Mouse (Mus musculus) heart, adult 2 months (tissue): Measurements from ENCODE around the gene Abca7. TPM values are rescaled to one million over a fixed set of nuclear protein-coding genes. Genes with fewer than 3 reads are reported as not detected.

Experiments used
- DNase-seq, 2 experiments: peaks; one replicate each; pipeline ENCODE4 v3.0.0; 2021
- H3K27ac ChIP-seq: fragments of 200-600 bp; 2 replicates; pipeline ENCODE4 v1.8.1; 2022
- H3K27me3 ChIP-seq: fragments of 200-500 bp; 2 replicates; pipeline ENCODE4 v1.6.1; 2012; ENCODE audit warnings: mild to moderate bottlenecking, low read length, inconsistent platforms, mixed read lengths; ENCODE audit not compliant: control insufficient read depth, insufficient read depth
- H3K36me3 ChIP-seq: fragments of 200-500 bp; 2 replicates; pipeline ENCODE4 v1.6.1; 2012; ENCODE audit warnings: low read length, inconsistent platforms; ENCODE audit not compliant: control insufficient read depth, insufficient read depth
- H3K4me1 ChIP-seq: fragments of 200-500 bp; 2 replicates; pipeline ENCODE4 v1.6.1; 2011; ENCODE audit warnings: low read length; ENCODE audit not compliant: control insufficient read depth, insufficient read depth
- H3K4me3 ChIP-seq: fragments of 200-600 bp; 2 replicates; pipeline ENCODE4 v1.8.1; 2022
- H3K79me2 ChIP-seq: fragments of 200-500 bp; replicated peaks from 2 replicates; pipeline ENCODE4 v1.6.1; 2012; ENCODE audit warnings: mild to moderate bottlenecking, inconsistent platforms, low read length, moderate library complexity, mixed read lengths; ENCODE audit not compliant: control insufficient read depth, insufficient read depth
- H3K9ac ChIP-seq: fragments of 200-500 bp; 2 replicates; pipeline ENCODE4 v1.6.1; 2012; ENCODE audit warnings: low read depth, mild to moderate bottlenecking, control low read depth, inconsistent platforms, low read length, mixed read lengths
- CTCF ChIP-seq: fragments of 200-600 bp; IDR thresholded peaks from 2 replicates; pipeline ENCODE4 v1.8.1; 2022; ENCODE audit warnings: antibody characterized with exemption, mild to moderate bottlenecking, moderate library complexity
- EP300 ChIP-seq: fragments of 200-500 bp; IDR thresholded peaks from 2 replicates; pipeline ENCODE4 v1.6.1; 2011; ENCODE audit warnings: low read depth, low read length, control low read depth; ENCODE audit not compliant: insufficient read depth
- POLR2A ChIP-seq: fragments of 200-500 bp; IDR thresholded peaks from 2 replicates; pipeline ENCODE4 v1.6.1; 2011; ENCODE audit warnings: mild to moderate bottlenecking, low read depth, low read length, control low read depth; ENCODE audit not compliant: insufficient read depth
- WGBS: fragments of 180-500 bp; shearing (Covaris S2); methylation state at CpG from one replicate; pipeline ENCODE4 v1.1.7; 2018; 5-methylcytosine and 5-hydroxymethylcytosine counted together
- intact Hi-C: fragments of 180-260 bp; cut with DNase I; formaldehyde crosslinking; loops from one replicate; pipeline ENCODE4 v1.15.1; 2025
- polyA plus RNA-seq: library from polyadenylated mRNA; depleted of rRNA; stranded (reverse); fragments of >200 nt; gene quantifications from 2 replicates; pipeline ENCODE4 v1.2.3, GENCODE M21; 2012
- total RNA-seq, 2 experiments: library from RNA; stranded (reverse); gene quantifications; 2 replicates each; pipeline ENCODE4 v1.2.3; 2021

Gene Abca7
- total and polyA plus RNA-seq, 3 experiments, result 6.6 to 9.2 (median 8.0) TPM

DNA sequence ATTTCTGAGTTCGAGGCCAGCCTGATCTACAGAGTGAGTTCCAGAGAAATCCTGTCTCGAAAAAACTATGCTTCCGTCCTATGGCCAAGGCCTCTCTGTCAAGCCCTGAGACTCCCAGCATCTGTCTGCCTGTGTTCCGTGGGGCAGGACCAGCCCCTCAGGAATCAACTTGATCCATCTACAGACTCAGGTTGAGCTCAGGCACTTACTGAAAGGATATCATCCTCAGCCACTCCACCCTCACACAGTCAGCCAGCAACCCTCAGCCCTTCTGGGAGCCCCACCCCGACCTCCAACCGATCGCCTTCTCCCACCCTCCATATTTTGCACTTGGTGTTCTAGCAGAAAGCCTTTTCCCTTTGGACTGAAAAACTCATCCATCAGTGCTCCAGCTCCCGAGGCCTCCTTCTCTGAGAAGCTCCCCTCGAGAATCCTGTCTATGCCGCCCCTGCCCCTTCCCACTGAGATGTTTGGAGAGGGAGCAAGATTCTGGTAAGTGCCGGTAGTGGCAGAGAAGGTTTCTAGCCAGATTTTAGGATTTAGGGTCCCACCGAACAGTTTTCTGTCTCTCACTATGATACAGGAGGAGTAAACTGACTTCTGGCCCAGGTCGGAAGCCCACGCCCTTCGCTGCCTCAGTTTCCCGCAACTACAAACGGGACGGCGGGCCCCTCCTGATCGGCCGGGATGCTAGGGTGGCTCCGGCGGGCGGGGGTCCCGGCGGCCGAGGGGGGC lies 8.4 kb upstream of the Abca7 start:
- H3K4me1 ChIP-seq, result peaks cover 20% of the 10 kb centered on the region
- peak overlapping the region; percentile 96 for H3K27ac ChIP-seq
- peaks cover 2% of the 10 kb centered on the region for H3K79me2 ChIP-seq
- H3K36me3 ChIP-seq, result no peaks in the 10 kb centered on the region
- TF ChIP-seq EP300 (no peak), POLR2A (no peak), CTCF (no peak)
- WGBS, result 13% methylated on average over 27 of the region's 27 CpGs
- DNase-seq, result peak; percentile 29 to 62
- peak overlapping the region; percentile 92 for H3K4me3 ChIP-seq
- H3K27me3 ChIP-seq, result no peaks in the 10 kb centered on the region
- intact Hi-C loops, result loop anchor here (2.0 to 10.0 kb wide), 4 partner anchors 51 to 277 kb away; partner anchors contain the start of genes Dazap1, Gamt, Polr2e and Stk11
- H3K9ac ChIP-seq, result peak overlapping the region; percentile 91

DNA sequence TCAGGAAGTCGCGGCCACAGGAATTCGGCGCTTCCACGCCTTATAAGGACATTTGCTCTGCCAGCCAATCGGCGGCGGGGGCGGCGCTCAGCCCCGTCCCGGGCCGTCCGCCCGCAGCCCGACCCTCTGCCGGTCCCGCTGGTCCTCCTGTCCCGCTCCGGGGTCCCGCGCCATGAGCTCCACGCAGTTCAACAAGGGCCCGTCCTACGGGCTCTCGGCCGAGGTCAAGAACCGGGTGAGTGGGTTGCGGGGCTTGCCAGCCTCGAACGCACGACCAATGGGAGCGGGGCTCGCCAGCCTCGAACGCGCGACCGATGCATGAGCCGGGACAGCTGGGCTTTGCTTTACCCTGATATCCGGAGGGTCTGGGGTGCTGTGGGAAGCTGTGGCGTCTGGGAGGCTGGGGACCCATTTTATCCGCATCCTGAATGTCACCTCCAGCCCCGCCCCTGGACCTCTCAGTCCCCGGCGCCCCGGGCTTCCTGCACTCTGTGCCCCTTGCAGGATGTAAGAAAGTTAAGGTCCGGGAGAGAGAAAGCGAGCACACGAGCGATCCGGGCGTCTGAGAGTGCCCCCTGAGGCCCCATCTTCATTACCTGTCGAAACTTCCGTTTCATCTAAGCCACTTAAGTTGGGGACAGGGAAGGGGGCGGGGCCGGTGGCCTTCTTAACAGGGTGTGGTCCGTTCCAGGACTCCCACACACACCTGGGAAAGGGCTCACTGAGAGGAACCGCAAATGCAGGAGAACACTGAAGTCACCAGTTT lies 7.6 kb upstream of the Abca7 start, which contains the start of gene Cnn2:
Cnn2 (plus strand) TSS at position 79 of the 766 bp plus-strand sequence.
- Histone ChIP-seq H3K27me3 (no peaks in the 10 kb centered on the region), H3K4me3 (peak within 1 kb of the TSS; percentile 92), H3K79me2 (peaks cover 2% of the 10 kb centered on the region), H3K27ac (peak within 1 kb of the TSS; percentile 96), H3K4me1 (peaks cover 17% of the 10 kb centered on the region), H3K36me3 (no peaks in the 10 kb centered on the region), H3K9ac (peak within 1 kb of the TSS; percentile 91)
- WGBS, result 1% methylated on average over 59 of the region's 59 CpGs
- TF ChIP-seq EP300 (no peak), CTCF (no peak), POLR2A (peak; percentile 41)
- intact Hi-C loops, result loop anchor here (2.0 to 10.0 kb wide), 3 partner anchors 50 to 276 kb away; partner anchors contain the start of genes Dazap1, Gamt and Polr2e
- DNase-seq, result peak; percentile 84 to 88

DNA sequence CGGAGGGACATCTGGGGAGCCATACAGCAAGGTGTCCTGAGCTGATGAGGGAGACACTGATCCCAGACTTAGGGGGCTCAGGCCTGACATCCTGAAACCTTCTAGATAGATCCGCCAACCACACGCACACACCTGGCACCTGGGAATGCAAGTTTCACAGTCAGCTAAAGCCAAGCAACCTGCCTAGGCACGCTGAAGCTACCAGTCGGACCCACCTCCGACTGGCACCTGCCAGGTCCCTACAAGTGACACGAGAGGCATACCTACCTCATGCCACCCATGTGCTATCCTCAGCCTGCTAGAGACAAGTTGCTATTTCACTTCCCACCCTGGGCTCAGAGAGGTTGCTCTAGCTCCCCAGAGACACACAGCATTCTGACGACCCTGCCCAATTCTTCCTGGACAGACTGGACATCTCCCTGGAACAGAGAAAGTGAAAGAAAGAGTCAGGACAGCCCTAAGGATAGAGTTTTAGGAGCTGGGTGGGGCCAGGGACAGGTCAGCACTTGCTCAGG lies 7.0 kb upstream of the Abca7 start:
- H3K36me3 ChIP-seq, result no peaks in the 10 kb centered on the region
- H3K27ac ChIP-seq, result peak overlapping the region; percentile 96
- TF ChIP-seq EP300 (no peak), POLR2A (no peak)
- H3K9ac ChIP-seq, result peak overlapping the region; percentile 91
- peak overlapping the region; percentile 92 for H3K4me3 ChIP-seq
- WGBS, result 37% methylated on average over 8 of the region's 8 CpGs
- H3K4me1 ChIP-seq, result peaks cover 17% of the 10 kb centered on the region
- H3K27me3 ChIP-seq, result no peaks in the 10 kb centered on the region
- intact Hi-C loops, result loop anchor here (2.0 to 10.0 kb wide), 3 partner anchors 49 to 275 kb away; partner anchors contain the start of genes Dazap1, Gamt and Polr2e
- DNase-seq, result no peak
- H3K79me2 ChIP-seq, result no peaks in the 10 kb centered on the region; the same call in 1 of the 2 replicates

DNA sequence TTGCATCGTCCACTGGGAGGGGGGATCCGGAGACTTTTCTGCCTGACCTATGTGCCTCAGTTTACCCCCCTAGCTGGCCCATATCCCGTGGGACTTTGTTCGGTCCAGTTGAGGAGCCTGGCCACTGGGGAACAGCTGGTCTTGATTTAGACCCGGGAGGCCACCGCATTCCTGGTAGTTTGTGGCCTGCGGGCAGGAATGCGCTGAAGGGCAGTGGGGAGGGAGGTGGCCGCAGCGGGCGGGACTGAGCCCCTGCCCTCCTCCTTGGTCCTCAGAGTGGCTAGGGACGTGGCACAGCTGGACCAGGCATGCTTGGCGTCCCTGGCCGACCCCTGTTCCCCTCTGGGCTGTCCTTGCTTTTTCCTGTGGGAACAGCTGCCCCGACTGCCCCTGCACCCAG lies 6.4 kb upstream of the Abca7 start:
- Histone ChIP-seq H3K36me3 (no peaks in the 10 kb centered on the region), H3K9ac (peak overlapping the region; percentile 39), H3K4me1 (peaks cover 17% of the 10 kb centered on the region), H3K4me3 (no peak overlapping the region), H3K27ac (peak overlapping the region; percentile 26), H3K79me2 (no peaks in the 10 kb centered on the region; the same call in 1 of the 2 replicates), H3K27me3 (no peaks in the 10 kb centered on the region)
- WGBS, result 19% methylated on average over 15 of the region's 15 CpGs
- TF ChIP-seq EP300, result no peak
- TF ChIP-seq CTCF, result no peak
- no peak for TF ChIP-seq POLR2A
- DNase-seq, result no peak
- intact Hi-C loops, result loop anchor here (2.0 to 10.0 kb wide), 3 partner anchors 49 to 275 kb away; partner anchors contain the start of genes Dazap1, Gamt and Polr2e

DNA sequence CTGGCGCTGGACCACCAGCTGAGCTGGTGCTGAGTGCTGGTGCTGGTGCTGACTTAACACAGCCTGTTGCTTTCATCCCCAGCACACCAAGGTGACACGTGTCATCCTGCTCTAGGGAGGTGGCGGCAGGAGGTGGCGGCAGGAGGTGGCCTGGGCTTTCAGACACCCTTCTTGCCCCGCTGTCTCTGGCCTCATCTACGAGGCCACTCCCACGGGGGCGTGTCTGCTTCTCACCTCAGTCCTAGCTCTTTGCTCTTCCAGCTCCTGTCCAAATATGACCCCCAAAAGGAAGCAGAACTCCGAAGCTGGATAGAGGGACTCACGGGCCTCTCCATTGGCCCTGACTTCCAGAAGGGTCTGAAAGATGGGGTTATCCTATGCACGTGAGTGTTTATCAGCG lies 5.2 kb upstream of the Abca7 start:
- H3K79me2 ChIP-seq, result no peaks in the 10 kb centered on the region; the same call in 1 of the 2 replicates
- no peak for DNase-seq
- H3K4me3 ChIP-seq, result no peak overlapping the region
- TF ChIP-seq POLR2A, result no peak
- no peak for TF ChIP-seq EP300
- TF ChIP-seq CTCF, result no peak
- H3K36me3 ChIP-seq, result no peaks in the 10 kb centered on the region
- H3K27me3 ChIP-seq, result no peaks in the 10 kb centered on the region
- H3K4me1 ChIP-seq, result peaks cover 15% of the 10 kb centered on the region
- intact Hi-C loops, result no loop called here
- no peak overlapping the region for H3K27ac ChIP-seq
- 76% methylated on average over 12 of the region's 12 CpGs for WGBS
- no peak overlapping the region for H3K9ac ChIP-seq
